Mouse (Mus musculus): ENCODE data around the gene Fam243. TPM values are rescaled to one million over a fixed set of nuclear protein-coding genes. Genes with fewer than 3 reads are reported as not detected.

Fam243 gene
- total and polyA plus RNA-seq, 3 experiments, result 0.14 to 1.2 (median 0.78) TPM

DNA sequence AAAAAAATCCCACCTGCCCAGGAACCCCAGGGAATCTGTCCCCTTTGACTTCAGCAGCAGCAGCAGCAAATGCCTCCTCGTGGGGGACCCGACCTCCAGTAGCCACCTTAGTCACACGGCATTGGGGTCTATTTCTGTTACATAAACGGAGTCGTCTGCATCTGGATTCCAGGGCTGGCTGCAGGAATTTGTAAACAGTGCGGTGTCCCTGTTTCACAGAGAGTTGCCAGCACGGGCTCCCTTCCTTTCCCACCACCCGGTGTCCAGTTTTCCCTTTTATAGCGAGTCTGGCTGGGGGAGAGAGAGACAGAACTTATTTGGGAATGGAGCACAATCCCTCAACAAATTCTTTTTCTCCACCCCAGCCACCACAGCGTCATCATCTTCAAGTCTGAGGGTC lies 36.2 kb downstream of the Fam243 start:
- Histone ChIP-seq H3K4me1 (ENCODE audit: control insufficient read depth, insufficient read depth, low read length) (no peaks in the 10 kb centered on the region; the same call in 1 of the 2 replicates), H3K27me3 (ENCODE audit: control insufficient read depth, insufficient read depth, low read length) (no peaks in the 10 kb centered on the region; the same call in 1 of the 2 replicates), H3K27ac (no peak overlapping the region), H3K4me3 (no peak overlapping the region), H3K9ac (ENCODE audit: low read depth, low read length) (no peak overlapping the region), H3K36me3 (ENCODE audit: control insufficient read depth, insufficient read depth, low read length) (no peaks in the 10 kb centered on the region), H3K79me2 (replicated peaks; ENCODE audit: control insufficient read depth, insufficient read depth, low read length) (no peaks in the 10 kb centered on the region)
- no peak for DNase-seq
- TF ChIP-seq CTCF (IDR thresholded peaks at IDR 0.05) (no peak), POLR2A (IDR thresholded peaks at IDR 0.05; ENCODE audit: insufficient read depth, low read depth, low read length) (no peak), EP300 (IDR thresholded peaks at IDR 0.05; ENCODE audit: insufficient read depth, low read depth, low read length) (no peak)
- intact Hi-C loops (cut with DNase I), result no loop called here
- WGBS, result 27% methylated on average over 10 of the region's 10 CpGs

DNA sequence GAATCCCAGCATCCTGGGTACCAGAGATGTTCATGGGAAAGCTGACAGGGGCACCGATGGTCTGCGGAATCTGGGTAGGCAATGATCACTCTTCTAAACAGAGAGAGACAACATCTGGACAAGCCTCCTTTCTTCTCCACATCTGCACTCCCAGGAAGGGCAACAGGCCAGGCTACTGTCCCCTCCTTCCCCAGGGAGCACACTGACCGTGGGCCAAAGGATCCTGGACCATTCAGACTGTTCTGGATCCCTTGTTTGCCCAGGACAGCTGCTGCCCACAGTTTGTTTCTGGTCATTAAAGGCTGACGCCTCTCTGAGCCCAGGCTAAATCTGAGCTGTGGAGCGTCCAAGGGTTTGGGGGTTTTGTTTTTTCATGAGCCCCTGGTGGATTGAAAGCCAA lies 38.6 kb downstream of the Fam243 start:
- intact Hi-C loops (cut with DNase I), result no loop called here
- 72% methylated on average over 5 of the region's 5 CpGs for WGBS
- no peak overlapping the region for H3K27ac ChIP-seq
- H3K36me3 ChIP-seq (ENCODE audit: control insufficient read depth, insufficient read depth, low read length), result no peaks in the 10 kb centered on the region
- H3K27me3 ChIP-seq (ENCODE audit: control insufficient read depth, insufficient read depth, low read length), result no peaks in the 10 kb centered on the region
- TF ChIP-seq EP300 (IDR thresholded peaks at IDR 0.05; ENCODE audit: insufficient read depth, low read depth, low read length) (no peak), CTCF (IDR thresholded peaks at IDR 0.05) (no peak), POLR2A (IDR thresholded peaks at IDR 0.05; ENCODE audit: insufficient read depth, low read depth, low read length) (no peak)
- H3K4me1 ChIP-seq (ENCODE audit: control insufficient read depth, insufficient read depth, low read length), result no peaks in the 10 kb centered on the region; the same call in 1 of the 2 replicates
- no peak overlapping the region for H3K9ac ChIP-seq (ENCODE audit: low read depth, low read length)
- no peak overlapping the region for H3K4me3 ChIP-seq
- DNase-seq, result peak in 1 of 2 experiments; percentile 17
- H3K79me2 ChIP-seq (replicated peaks; ENCODE audit: control insufficient read depth, insufficient read depth, low read length), result no peaks in the 10 kb centered on the region

DNA sequence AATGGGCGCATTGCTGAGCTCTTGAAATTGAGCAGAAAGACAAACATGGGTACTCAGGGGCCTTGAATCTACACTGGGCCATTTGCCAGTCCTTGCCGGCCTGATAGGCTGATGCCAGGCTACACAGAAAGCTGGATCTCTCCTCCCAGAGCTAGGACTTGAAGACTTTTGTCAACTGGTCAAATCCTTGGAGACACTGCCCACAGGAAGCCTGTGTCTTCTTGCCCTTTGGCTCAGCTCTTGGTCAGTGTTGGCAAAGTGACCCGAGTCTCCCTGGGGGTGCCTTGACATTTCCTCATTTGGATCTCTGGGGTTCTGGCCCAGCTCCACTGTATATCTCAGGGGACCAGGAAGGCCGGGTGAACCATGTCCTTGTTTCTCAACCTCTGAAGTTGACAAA lies 45.7 kb downstream of the Fam243 start:
- Histone ChIP-seq H3K27ac (no peak overlapping the region), H3K9ac (ENCODE audit: low read depth, low read length) (no peak overlapping the region), H3K27me3 (ENCODE audit: control insufficient read depth, insufficient read depth, low read length) (no peaks in the 10 kb centered on the region), H3K79me2 (replicated peaks; ENCODE audit: control insufficient read depth, insufficient read depth, low read length) (no peaks in the 10 kb centered on the region), H3K36me3 (ENCODE audit: control insufficient read depth, insufficient read depth, low read length) (no peaks in the 10 kb centered on the region), H3K4me3 (no peak overlapping the region), H3K4me1 (ENCODE audit: control insufficient read depth, insufficient read depth, low read length) (no peaks in the 10 kb centered on the region)
- 56% methylated on average over 4 of the region's 4 CpGs for WGBS
- no peak for TF ChIP-seq EP300 (IDR thresholded peaks at IDR 0.05; ENCODE audit: insufficient read depth, low read depth, low read length)
- no peak for TF ChIP-seq POLR2A (IDR thresholded peaks at IDR 0.05; ENCODE audit: insufficient read depth, low read depth, low read length)
- TF ChIP-seq CTCF (IDR thresholded peaks at IDR 0.05), result no peak
- intact Hi-C loops (cut with DNase I), result no loop called here
- peak in 1 of 2 experiments; percentile 30 for DNase-seq

GRCm38 (mm10) chr16:92274516-92274915 lies 46.7 kb downstream of the Fam243 start:
- H3K27ac ChIP-seq, result no peak overlapping the region
- H3K4me3 ChIP-seq, result no peak overlapping the region
- H3K27me3 ChIP-seq (ENCODE audit: control insufficient read depth, insufficient read depth, low read length), result no peaks in the 10 kb centered on the region
- 83% methylated on average over 5 of the region's 5 CpGs for WGBS
- no peaks in the 10 kb centered on the region for H3K79me2 ChIP-seq (replicated peaks; ENCODE audit: control insufficient read depth, insufficient read depth, low read length)
- no peaks in the 10 kb centered on the region for H3K4me1 ChIP-seq (ENCODE audit: control insufficient read depth, insufficient read depth, low read length)
- H3K9ac ChIP-seq (ENCODE audit: low read depth, low read length), result no peak overlapping the region
- no peaks in the 10 kb centered on the region for H3K36me3 ChIP-seq (ENCODE audit: control insufficient read depth, insufficient read depth, low read length)
- TF ChIP-seq CTCF (IDR thresholded peaks at IDR 0.05) (no peak), EP300 (IDR thresholded peaks at IDR 0.05; ENCODE audit: insufficient read depth, low read depth, low read length) (no peak), POLR2A (IDR thresholded peaks at IDR 0.05; ENCODE audit: insufficient read depth, low read depth, low read length) (no peak)
- DNase-seq, result no peak
- intact Hi-C loops (cut with DNase I), result no loop called here

Other genes starting within 250 kb of the Fam243 start
- gene Kcne2, start 29.1 kb downstream of the Fam243 start, total RNA-seq (2021), result not detected
- gene Kcne2, start 29.1 kb downstream of the Fam243 start, polyA plus RNA-seq (2012; rRNA removed), result not detected in 2 replicates
- gene Smim11, start 20.2 kb downstream of the Fam243 start, total RNA-seq (2021), result 10 to 100 TPM; 76.1 to 89.9 TPM
- gene Smim11, start 20.2 kb downstream of the Fam243 start, polyA plus RNA-seq (2012; rRNA removed), result 46.9 and 55.4 TPM in 2 replicates
- gene Kcne1, start 38.0 kb upstream of the Fam243 start, total RNA-seq (2021), result 10 to 100 TPM in 1 of 2 experiments, 1 to 10 TPM in 1; 6.9 to 11.6 TPM
- 34.8 and 36.5 TPM in 2 replicates for gene Kcne1, start 38.0 kb upstream of the Fam243 start, polyA plus RNA-seq (2012; rRNA removed)
- gene Rcan1, start 149.4 kb upstream of the Fam243 start, total RNA-seq (2021), result 100 to 1,000 TPM in 1 of 2 experiments, 10 to 100 TPM in 1; 63.0 to 112 TPM
- gene Rcan1, start 149.4 kb upstream of the Fam243 start, polyA plus RNA-seq (2012; rRNA removed), result 40.7 and 61.8 TPM in 2 replicates
- gene Clic6, start 164.3 kb upstream of the Fam243 start, total RNA-seq (2021), result under 1 TPM; 0.07 to 0.18 TPM
- 0.09 and 0.92 TPM in 2 replicates for gene Clic6, start 164.3 kb upstream of the Fam243 start, polyA plus RNA-seq (2012; rRNA removed)

Data from heart, adult 2 months (tissue).